Mouse (Mus musculus) heart, postnatal 0 days (tissue): ENCODE data around the gene Csrnp1.

Source experiments
- CTCF ChIP-seq: IDR thresholded peaks from 2 replicates; pipeline ENCODE4 v1.5.1; 2016; ENCODE audit warnings: antibody characterized with exemption, control low read depth, low read depth
- EP300 ChIP-seq: IDR thresholded peaks from 2 replicates; pipeline ENCODE4 v1.6.1; 2016; ENCODE audit warnings: antibody characterized with exemption, low read depth

GRCm38 (mm10) chr9:119974609-119975008 lies 9.8 kb downstream of the Csrnp1 start:
- TF ChIP-seq CTCF (0 out of 2 replicates have a peak, but pooled peaks have one; percentile 7), EP300 (no peak)
